Mouse (Mus musculus): ENCODE data around the gene Tgfbr1. TPM values are rescaled to one million over a fixed set of nuclear protein-coding genes. Genes with fewer than 3 reads are reported as not detected.
A peak's percentile ranks its signal among the peaks of the same experiment; 100 is the strongest.

The Tgfbr1 gene
- 11.1 and 11.6 TPM in 2 replicates for total RNA-seq (2014; fragmentation: Nextera tagmentation)
- 8.5 and 17.7 TPM in 2 replicates for total RNA-seq (2017)

GRCm38 (mm10) chr4:47352803-47353388, at the start of gene Tgfbr1:
Gene Tgfbr1 (plus strand): TSS chr4:47353222.
- ATAC-seq (replicated peaks; ENCODE audit: low FRiP score, low TSS enrichment, poor library complexity, severe bottlenecking): peak; percentile 91

GRCm38 (mm10) chr4:47303340-47303998, 49.6 kb upstream of the Tgfbr1 start:
- no peak for ATAC-seq (replicated peaks; ENCODE audit: low FRiP score, low TSS enrichment, poor library complexity, severe bottlenecking)

GRCm38 (mm10) chr4:47309886-47310625, 43.0 kb upstream of the Tgfbr1 start:
- no peak for ATAC-seq (replicated peaks; ENCODE audit: low FRiP score, low TSS enrichment, poor library complexity, severe bottlenecking)

GRCm38 (mm10) chr4:47310812-47311211, 42.2 kb upstream of the Tgfbr1 start:
- ATAC-seq (replicated peaks; ENCODE audit: low FRiP score, low TSS enrichment, poor library complexity, severe bottlenecking): peak; percentile 88

- ATAC-seq (replicated peaks; ENCODE audit: low FRiP score, low TSS enrichment, poor library complexity, severe bottlenecking): no peak
Observed at GRCm38 (mm10) chr4:47311467-47311866, 41.6 kb upstream of the Tgfbr1 start.

GRCm38 (mm10) chr4:47311929-47312328, 41.1 kb upstream of the Tgfbr1 start:
- no peak for ATAC-seq (replicated peaks; ENCODE audit: low FRiP score, low TSS enrichment, poor library complexity, severe bottlenecking)

GRCm38 (mm10) chr4:47312676-47313075, 40.3 kb upstream of the Tgfbr1 start:
- no peak for ATAC-seq (replicated peaks; ENCODE audit: low FRiP score, low TSS enrichment, poor library complexity, severe bottlenecking)

- no peak for ATAC-seq (replicated peaks; ENCODE audit: low FRiP score, low TSS enrichment, poor library complexity, severe bottlenecking)
Observed at GRCm38 (mm10) chr4:47313710-47314410, 39.2 kb upstream of the Tgfbr1 start.

GRCm38 (mm10) chr4:47315458-47315857, 37.6 kb upstream of the Tgfbr1 start:
- ATAC-seq (replicated peaks; ENCODE audit: low FRiP score, low TSS enrichment, poor library complexity, severe bottlenecking): no peak

GRCm38 (mm10) chr4:47316432-47316831, 36.6 kb upstream of the Tgfbr1 start:
- no peak for ATAC-seq (replicated peaks; ENCODE audit: low FRiP score, low TSS enrichment, poor library complexity, severe bottlenecking)

- no peak for ATAC-seq (replicated peaks; ENCODE audit: low FRiP score, low TSS enrichment, poor library complexity, severe bottlenecking)
Observed at GRCm38 (mm10) chr4:47319561-47320321, 33.3 kb upstream of the Tgfbr1 start.

- ATAC-seq (replicated peaks; ENCODE audit: low FRiP score, low TSS enrichment, poor library complexity, severe bottlenecking): no peak
Observed at GRCm38 (mm10) chr4:47322315-47322714, 30.7 kb upstream of the Tgfbr1 start.

- peak; percentile 67 for ATAC-seq (replicated peaks; ENCODE audit: low FRiP score, low TSS enrichment, poor library complexity, severe bottlenecking)
Observed at GRCm38 (mm10) chr4:47324206-47324605, 28.8 kb upstream of the Tgfbr1 start.

- ATAC-seq (replicated peaks; ENCODE audit: low FRiP score, low TSS enrichment, poor library complexity, severe bottlenecking): no peak
Observed at GRCm38 (mm10) chr4:47327782-47328181, 25.2 kb upstream of the Tgfbr1 start.

GRCm38 (mm10) chr4:47329285-47329684, 23.7 kb upstream of the Tgfbr1 start:
- ATAC-seq (replicated peaks; ENCODE audit: low FRiP score, low TSS enrichment, poor library complexity, severe bottlenecking): no peak

- no peak for ATAC-seq (replicated peaks; ENCODE audit: low FRiP score, low TSS enrichment, poor library complexity, severe bottlenecking)
Observed at GRCm38 (mm10) chr4:47330378-47331052, 22.5 kb upstream of the Tgfbr1 start.

- no peak for ATAC-seq (replicated peaks; ENCODE audit: low FRiP score, low TSS enrichment, poor library complexity, severe bottlenecking)
Observed at GRCm38 (mm10) chr4:47332812-47333343, 20.1 kb upstream of the Tgfbr1 start.

- no peak for ATAC-seq (replicated peaks; ENCODE audit: low FRiP score, low TSS enrichment, poor library complexity, severe bottlenecking)
Observed at GRCm38 (mm10) chr4:47333541-47333940, 19.5 kb upstream of the Tgfbr1 start.

All from megakaryocyte-erythroid progenitor cell, adult 5-6 weeks (primary cell).